Mouse (Mus musculus) heart, adult 2 months (tissue): ENCODE measurements at regions not wholly inside any gene's neighbourhood (a gene's known extent, or its start where the extent isn't known, plus 50 kb on each side); places are given as distances from the start of the nearest gene placed in this dataset.

Source experiments
- CTCF ChIP-seq: fragments of 200-600 bp; IDR thresholded peaks from 2 replicates; pipeline ENCODE4 v1.8.1; 2022; ENCODE audit warnings: antibody characterized with exemption, mild to moderate bottlenecking, moderate library complexity
- POLR2A ChIP-seq: fragments of 200-500 bp; IDR thresholded peaks from 2 replicates; pipeline ENCODE4 v1.6.1; 2011; ENCODE audit warnings: mild to moderate bottlenecking, low read depth, low read length, control low read depth; ENCODE audit not compliant: insufficient read depth

DNA sequence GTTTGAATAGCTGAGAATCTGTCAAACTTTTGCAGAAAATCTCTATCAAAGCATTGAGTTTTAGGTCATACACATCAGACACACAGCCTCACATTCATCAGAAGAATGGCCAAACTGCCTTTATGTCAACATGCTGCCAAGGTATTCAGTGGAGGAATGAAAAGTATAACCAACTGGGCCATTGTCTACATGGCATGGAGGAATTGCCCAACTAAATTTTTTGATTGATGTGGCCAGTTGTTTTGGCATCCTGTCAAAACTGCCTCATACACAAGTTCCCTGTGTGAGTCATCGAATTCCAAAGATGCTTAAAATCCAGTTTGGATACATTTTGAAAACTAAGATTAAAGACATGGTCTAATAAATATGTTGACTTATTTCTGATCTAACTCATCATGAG, 904.7 kb upstream of the Zeb2 start:
- TF ChIP-seq CTCF: no peak
- no peak for TF ChIP-seq POLR2A
